Mouse (Mus musculus) T-helper 17 cell (primary cell): ENCODE measurements around the gene Tox3.

Source experiments
- in situ Hi-C, 2 experiments: fragments of 300-600 bp; cut with MboI, MseI; formaldehyde crosslinking; loops; 1 replicate in 1 of 2; 2 replicates in 1 of 2; pipeline ENCODE4 v1.15.1; 2025; ENCODE audit warnings: high pct_unique_total_duplicates in 2 of 2

Tox3 gene

GRCm38 (mm10) chr8:90348178-90348925 lies at the start of gene Tox3:
Gene Tox3 (minus strand): TSS chr8:90348343.
- in situ Hi-C loops = no loop called here

GRCm38 (mm10) chr8:90392643-90393042 lies 44.5 kb upstream of the Tox3 start:
- in situ Hi-C loops = no loop called here

- in situ Hi-C loops = no loop called here
Observed at GRCm38 (mm10) chr8:90391483-90392074, 43.4 kb upstream of the Tox3 start.

- in situ Hi-C loops = no loop called here
Observed at GRCm38 (mm10) chr8:90390827-90391226, 42.7 kb upstream of the Tox3 start.

GRCm38 (mm10) chr8:90379064-90379463 lies 30.9 kb upstream of the Tox3 start:
- in situ Hi-C loops = no loop called here

- in situ Hi-C loops = no loop called here
Observed at GRCm38 (mm10) chr8:90378036-90378435, 29.9 kb upstream of the Tox3 start.

- in situ Hi-C loops = no loop called here
Observed at GRCm38 (mm10) chr8:90371611-90372222, 23.6 kb upstream of the Tox3 start.

- in situ Hi-C loops = no loop called here
Observed at GRCm38 (mm10) chr8:90369876-90370275, 21.7 kb upstream of the Tox3 start.

- in situ Hi-C loops = no loop called here
Observed at GRCm38 (mm10) chr8:90356729-90357128, 8.6 kb upstream of the Tox3 start.

- in situ Hi-C loops = no loop called here
Observed at GRCm38 (mm10) chr8:90354782-90355181, 6.6 kb upstream of the Tox3 start.

GRCm38 (mm10) chr8:90353960-90354540 lies 5.9 kb upstream of the Tox3 start:
- in situ Hi-C loops = no loop called here

- in situ Hi-C loops = no loop called here
Observed at GRCm38 (mm10) chr8:90353499-90353898, 5.4 kb upstream of the Tox3 start.

GRCm38 (mm10) chr8:90352991-90353390 lies 4.8 kb upstream of the Tox3 start:
- in situ Hi-C loops = no loop called here

GRCm38 (mm10) chr8:90349709-90350562 lies 1.8 kb upstream of the Tox3 start:
- in situ Hi-C loops = no loop called here

- in situ Hi-C loops = no loop called here
Observed at GRCm38 (mm10) chr8:90348926-90349683, 962 bp upstream of the Tox3 start.

GRCm38 (mm10) chr8:90347581-90348177 lies 464 bp downstream of the Tox3 start:
- in situ Hi-C loops = no loop called here

- in situ Hi-C loops = no loop called here
Observed at GRCm38 (mm10) chr8:90346880-90347535, 1.1 kb downstream of the Tox3 start.

GRCm38 (mm10) chr8:90346138-90346879 lies 1.8 kb downstream of the Tox3 start:
- in situ Hi-C loops = no loop called here
